Mouse (Mus musculus): ENCODE results near the gene Srl. TPM values are rescaled to one million over a fixed set of nuclear protein-coding genes. Genes with fewer than 3 reads are reported as not detected.

Srl gene
- polyA plus RNA-seq, 1 experiment: 9.6 TPM

GRCm38 (mm10) chr16:4557085-4557484 lies 15.5 kb upstream of the Srl start:
- no peak for TF ChIP-seq CTCF (IDR thresholded peaks at IDR 0.05; ENCODE audit: extremely low read depth, insufficient read depth, low read length)
- no peak for TF ChIP-seq POLR2A (IDR thresholded peaks at IDR 0.05; ENCODE audit: extremely low read depth, insufficient read depth, low read length)
- Histone ChIP-seq H3K4me3 (ENCODE audit: insufficient read depth, low read length) (no peak overlapping the region), H3K4me1 (ENCODE audit: control insufficient read depth, insufficient read depth, low read length) (no peaks in the 10 kb centered on the region), H3K27ac (ENCODE audit: insufficient read depth, low read length) (no peak overlapping the region)

- no peaks in the 10 kb centered on the region for H3K4me1 ChIP-seq (ENCODE audit: control insufficient read depth, insufficient read depth, low read length)
- no peak overlapping the region for H3K27ac ChIP-seq (ENCODE audit: insufficient read depth, low read length)
- no peak for TF ChIP-seq POLR2A (IDR thresholded peaks at IDR 0.05; ENCODE audit: extremely low read depth, insufficient read depth, low read length)
- no peak for TF ChIP-seq CTCF (IDR thresholded peaks at IDR 0.05; ENCODE audit: extremely low read depth, insufficient read depth, low read length)
- H3K4me3 ChIP-seq (ENCODE audit: insufficient read depth, low read length): no peak overlapping the region
These were observed 13.9 kb upstream of the Srl start for GRCm38 (mm10) chr16:4555555-4555954.

- TF ChIP-seq CTCF (IDR thresholded peaks at IDR 0.05; ENCODE audit: extremely low read depth, insufficient read depth, low read length): no peak
- TF ChIP-seq POLR2A (IDR thresholded peaks at IDR 0.05; ENCODE audit: extremely low read depth, insufficient read depth, low read length): no peak
- H3K4me1 ChIP-seq (ENCODE audit: control insufficient read depth, insufficient read depth, low read length): no peaks in the 10 kb centered on the region
- no peak overlapping the region for H3K27ac ChIP-seq (ENCODE audit: insufficient read depth, low read length)
- no peak overlapping the region for H3K4me3 ChIP-seq (ENCODE audit: insufficient read depth, low read length)
These were observed 11.4 kb upstream of the Srl start for GRCm38 (mm10) chr16:4552829-4553550.

GRCm38 (mm10) chr16:4551885-4552284 lies 10.3 kb upstream of the Srl start:
- no peaks in the 10 kb centered on the region for H3K4me1 ChIP-seq (ENCODE audit: control insufficient read depth, insufficient read depth, low read length)
- H3K27ac ChIP-seq (ENCODE audit: insufficient read depth, low read length): no peak overlapping the region
- H3K4me3 ChIP-seq (ENCODE audit: insufficient read depth, low read length): no peak overlapping the region
- TF ChIP-seq CTCF (IDR thresholded peaks at IDR 0.05; ENCODE audit: extremely low read depth, insufficient read depth, low read length) (no peak), POLR2A (IDR thresholded peaks at IDR 0.05; ENCODE audit: extremely low read depth, insufficient read depth, low read length) (no peak)

GRCm38 (mm10) chr16:4551056-4551455 lies 9.4 kb upstream of the Srl start:
- no peaks in the 10 kb centered on the region for H3K4me1 ChIP-seq (ENCODE audit: control insufficient read depth, insufficient read depth, low read length)
- H3K4me3 ChIP-seq (ENCODE audit: insufficient read depth, low read length): no peak overlapping the region
- TF ChIP-seq CTCF (IDR thresholded peaks at IDR 0.05; ENCODE audit: extremely low read depth, insufficient read depth, low read length): peak; percentile 99
- no peak for TF ChIP-seq POLR2A (IDR thresholded peaks at IDR 0.05; ENCODE audit: extremely low read depth, insufficient read depth, low read length)
- no peak overlapping the region for H3K27ac ChIP-seq (ENCODE audit: insufficient read depth, low read length)

GRCm38 (mm10) chr16:4548953-4549688 lies 7.5 kb upstream of the Srl start:
- Histone ChIP-seq H3K4me3 (ENCODE audit: insufficient read depth, low read length) (no peak overlapping the region), H3K27ac (ENCODE audit: insufficient read depth, low read length) (no peak overlapping the region), H3K4me1 (ENCODE audit: control insufficient read depth, insufficient read depth, low read length) (no peaks in the 10 kb centered on the region)
- TF ChIP-seq POLR2A (IDR thresholded peaks at IDR 0.05; ENCODE audit: extremely low read depth, insufficient read depth, low read length) (no peak), CTCF (IDR thresholded peaks at IDR 0.05; ENCODE audit: extremely low read depth, insufficient read depth, low read length) (no peak)

- Histone ChIP-seq H3K4me3 (ENCODE audit: insufficient read depth, low read length) (no peak overlapping the region), H3K27ac (ENCODE audit: insufficient read depth, low read length) (no peak overlapping the region), H3K4me1 (ENCODE audit: control insufficient read depth, insufficient read depth, low read length) (no peaks in the 10 kb centered on the region)
- TF ChIP-seq POLR2A (IDR thresholded peaks at IDR 0.05; ENCODE audit: extremely low read depth, insufficient read depth, low read length) (no peak), CTCF (IDR thresholded peaks at IDR 0.05; ENCODE audit: extremely low read depth, insufficient read depth, low read length) (no peak)
These were observed 6.0 kb upstream of the Srl start for GRCm38 (mm10) chr16:4547611-4548010.

GRCm38 (mm10) chr16:4546838-4547237 lies 5.2 kb upstream of the Srl start:
- Histone ChIP-seq H3K27ac (ENCODE audit: insufficient read depth, low read length) (no peak overlapping the region), H3K4me3 (ENCODE audit: insufficient read depth, low read length) (no peak overlapping the region), H3K4me1 (ENCODE audit: control insufficient read depth, insufficient read depth, low read length) (peaks cover 3% of the 10 kb centered on the region)
- TF ChIP-seq CTCF (IDR thresholded peaks at IDR 0.05; ENCODE audit: extremely low read depth, insufficient read depth, low read length): no peak
- no peak for TF ChIP-seq POLR2A (IDR thresholded peaks at IDR 0.05; ENCODE audit: extremely low read depth, insufficient read depth, low read length)

- TF ChIP-seq CTCF (IDR thresholded peaks at IDR 0.05; ENCODE audit: extremely low read depth, insufficient read depth, low read length) (no peak), POLR2A (IDR thresholded peaks at IDR 0.05; ENCODE audit: extremely low read depth, insufficient read depth, low read length) (no peak)
- no peak overlapping the region for H3K27ac ChIP-seq (ENCODE audit: insufficient read depth, low read length)
- H3K4me1 ChIP-seq (ENCODE audit: control insufficient read depth, insufficient read depth, low read length): peaks cover 3% of the 10 kb centered on the region
- H3K4me3 ChIP-seq (ENCODE audit: insufficient read depth, low read length): no peak overlapping the region
These were observed 3.2 kb upstream of the Srl start for GRCm38 (mm10) chr16:4544845-4545244.

- Histone ChIP-seq H3K4me3 (ENCODE audit: insufficient read depth, low read length) (no peak overlapping the region), H3K4me1 (ENCODE audit: control insufficient read depth, insufficient read depth, low read length) (peaks cover 3% of the 10 kb centered on the region), H3K27ac (ENCODE audit: insufficient read depth, low read length) (no peak overlapping the region)
- TF ChIP-seq POLR2A (IDR thresholded peaks at IDR 0.05; ENCODE audit: extremely low read depth, insufficient read depth, low read length) (no peak), CTCF (IDR thresholded peaks at IDR 0.05; ENCODE audit: extremely low read depth, insufficient read depth, low read length) (no peak)
These were observed 1.6 kb upstream of the Srl start for GRCm38 (mm10) chr16:4543266-4543665.
